Mouse (Mus musculus) kidney, postnatal 10 days (tissue): ENCODE data around the gene Wwox.

Experiments
- DNase-seq: peaks from one replicate; pipeline ENCODE4 v3.0.0; 2021; ENCODE audit warnings: mixed read lengths

Wwox gene

GRCm38 (mm10) chr8:114541132-114541531 is 101.7 kb downstream of the Wwox start:
- peak; percentile 45 for DNase-seq

DNA sequence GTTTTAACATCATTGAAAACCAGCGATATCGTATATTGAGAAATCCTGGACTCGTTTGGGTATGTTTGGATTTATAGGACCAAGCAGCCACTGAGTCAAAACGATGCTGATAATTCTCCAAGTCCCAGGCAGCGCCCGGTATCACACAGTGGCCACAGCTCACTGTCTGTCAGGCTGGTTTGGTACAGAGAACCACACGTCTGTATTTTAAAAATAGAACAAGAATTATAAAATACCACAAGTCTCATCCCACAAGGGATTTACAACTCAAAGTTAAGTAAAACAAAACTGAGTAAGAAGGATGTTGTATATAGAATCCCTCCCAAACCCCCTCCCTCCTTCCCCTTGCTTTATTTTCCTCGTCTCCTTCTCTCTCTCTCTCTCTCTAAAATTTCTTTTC is 108.9 kb downstream of the Wwox start:
- DNase-seq, result no peak

GRCm38 (mm10) chr8:114548837-114549236 is 109.4 kb downstream of the Wwox start:
- no peak for DNase-seq

DNA sequence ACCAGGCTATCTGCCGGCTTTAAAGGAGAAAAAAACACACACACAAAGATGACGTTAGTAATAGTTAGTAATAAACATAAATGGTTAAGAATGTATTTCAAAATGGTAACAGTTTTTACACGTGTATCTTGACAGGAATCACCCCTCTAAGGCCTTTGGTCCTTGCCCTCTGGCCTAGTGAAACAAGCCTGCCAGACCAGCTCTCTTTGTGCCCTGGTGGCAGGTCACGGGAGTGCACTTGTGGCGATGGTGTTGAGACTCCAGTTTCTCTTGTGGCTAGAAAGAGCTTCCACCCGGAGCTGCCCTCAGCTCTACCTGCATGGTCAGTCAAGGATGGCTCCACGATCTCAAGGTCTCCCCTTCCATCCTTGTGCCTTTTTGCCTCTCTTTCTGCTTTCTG is 110.6 kb downstream of the Wwox start:
- DNase-seq, result peak; percentile 32

GRCm38 (mm10) chr8:114552606-114553005 is 113.2 kb downstream of the Wwox start:
- no peak for DNase-seq

GRCm38 (mm10) chr8:114554966-114555365 is 115.5 kb downstream of the Wwox start:
- DNase-seq, result no peak

GRCm38 (mm10) chr8:114555491-114556202 is 116.2 kb downstream of the Wwox start:
- DNase-seq, result no peak

- no peak for DNase-seq
Measured at GRCm38 (mm10) chr8:114561191-114561590, 121.7 kb downstream of the Wwox start.

DNA sequence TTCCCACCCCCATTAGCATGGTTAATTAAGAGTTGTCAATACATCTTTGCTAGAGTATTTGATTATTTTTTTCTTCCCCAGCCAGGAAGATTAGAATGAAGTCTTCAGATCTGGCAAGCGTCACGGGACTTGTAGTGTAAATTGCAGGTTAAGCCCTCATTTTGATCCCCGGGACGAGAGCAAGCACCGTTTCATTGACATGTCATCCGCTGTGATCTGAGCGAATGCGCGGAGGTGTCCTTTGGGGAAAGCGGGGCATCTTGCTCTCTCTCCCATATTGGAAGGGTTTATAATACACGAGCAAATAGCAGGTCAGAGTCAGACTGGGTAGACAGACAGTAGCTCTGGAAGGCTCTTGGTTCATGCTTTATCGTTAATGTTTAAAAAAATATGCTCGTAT is 123.0 kb downstream of the Wwox start:
- no peak for DNase-seq

GRCm38 (mm10) chr8:114563361-114563760 is 123.9 kb downstream of the Wwox start:
- no peak for DNase-seq

- peak; percentile 32 for DNase-seq
Measured at GRCm38 (mm10) chr8:114564036-114564435, 124.6 kb downstream of the Wwox start.

DNA sequence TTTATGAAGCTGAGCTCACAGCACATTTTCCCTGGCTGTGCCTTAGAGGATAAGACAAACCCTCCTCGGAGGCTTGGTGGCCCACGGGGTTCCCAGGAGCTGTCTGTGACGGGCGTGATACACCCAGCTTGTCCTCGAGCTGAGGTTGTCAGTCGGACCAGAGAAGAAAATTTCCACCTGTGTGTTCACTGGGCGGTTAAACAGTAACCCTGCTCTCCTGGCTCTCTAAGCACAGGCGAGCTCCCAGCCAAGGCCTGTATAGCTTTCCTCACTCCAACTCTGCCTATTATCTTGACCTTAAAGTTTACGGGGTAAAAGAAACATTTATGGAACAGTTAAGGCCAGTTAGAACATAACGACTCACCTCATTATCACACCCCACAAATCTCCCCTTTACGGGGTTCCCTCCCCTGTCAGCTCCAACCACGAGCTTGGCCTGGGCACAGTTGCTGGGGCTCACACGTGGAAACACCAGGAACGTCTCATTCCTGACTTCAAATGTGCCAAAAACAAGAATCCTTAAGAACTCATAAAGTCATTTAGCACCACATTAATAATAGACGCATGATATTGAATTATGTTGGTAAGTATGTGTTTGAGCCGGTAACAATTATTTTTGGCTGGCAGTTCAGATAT is 129.2 kb downstream of the Wwox start:
- peak; percentile 64 for DNase-seq

DNA sequence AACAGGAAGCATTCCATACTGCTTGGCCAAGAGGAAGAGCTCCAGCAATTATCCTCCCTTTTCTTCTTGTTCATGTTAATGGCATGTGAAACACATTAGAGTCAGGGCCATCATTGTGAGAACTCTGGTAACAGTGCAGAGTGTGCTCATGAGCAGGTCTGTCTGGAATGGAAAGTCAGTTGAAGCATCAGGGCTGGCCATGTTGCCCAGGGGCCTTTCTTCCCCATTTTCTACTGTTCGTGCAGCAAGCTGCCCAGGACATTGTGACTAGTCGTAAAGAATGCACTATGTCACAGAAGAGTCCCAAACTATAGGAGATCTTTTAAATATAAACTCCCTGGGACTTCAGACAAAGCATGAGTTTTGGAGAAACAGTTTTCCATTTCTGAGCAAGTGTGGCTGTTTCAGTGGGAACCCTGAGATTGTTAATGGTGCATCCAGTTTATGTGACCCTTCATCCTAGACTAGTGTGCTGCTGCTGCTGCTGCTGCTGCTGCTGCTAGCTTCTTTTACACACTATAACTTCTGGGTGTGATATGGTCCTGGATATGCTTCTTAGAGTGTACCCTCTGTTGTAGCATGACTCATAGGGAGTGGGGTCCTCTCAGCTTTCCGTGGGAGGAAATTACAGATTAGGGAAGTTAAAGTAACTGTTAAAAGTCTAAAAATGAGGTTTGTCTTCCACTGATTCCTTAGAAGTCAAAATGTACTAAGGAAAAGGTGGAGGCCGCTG is 133.7 kb downstream of the Wwox start:
- no peak for DNase-seq

GRCm38 (mm10) chr8:114573747-114574093 is 134.3 kb downstream of the Wwox start:
- no peak for DNase-seq

DNA sequence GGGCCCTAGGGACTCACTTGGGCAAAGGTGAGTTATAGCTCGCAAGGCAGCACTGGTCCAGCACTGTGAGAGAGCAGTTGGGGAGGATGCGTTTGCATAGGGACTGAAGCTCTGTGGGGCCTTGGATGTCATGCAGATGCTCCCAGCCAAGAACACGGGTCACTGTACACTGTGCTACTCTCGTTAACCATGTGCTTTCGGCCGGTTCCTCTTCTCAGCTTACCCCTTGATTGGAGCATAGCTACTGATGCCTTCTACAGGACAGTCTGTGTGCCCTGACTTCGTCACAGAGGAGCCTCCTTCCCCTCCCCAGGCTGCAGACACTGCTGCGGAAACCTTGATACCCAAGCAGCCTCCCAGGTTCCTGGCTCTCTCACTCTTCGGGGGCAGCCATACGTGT is 139.8 kb downstream of the Wwox start:
- DNase-seq, result no peak

DNA sequence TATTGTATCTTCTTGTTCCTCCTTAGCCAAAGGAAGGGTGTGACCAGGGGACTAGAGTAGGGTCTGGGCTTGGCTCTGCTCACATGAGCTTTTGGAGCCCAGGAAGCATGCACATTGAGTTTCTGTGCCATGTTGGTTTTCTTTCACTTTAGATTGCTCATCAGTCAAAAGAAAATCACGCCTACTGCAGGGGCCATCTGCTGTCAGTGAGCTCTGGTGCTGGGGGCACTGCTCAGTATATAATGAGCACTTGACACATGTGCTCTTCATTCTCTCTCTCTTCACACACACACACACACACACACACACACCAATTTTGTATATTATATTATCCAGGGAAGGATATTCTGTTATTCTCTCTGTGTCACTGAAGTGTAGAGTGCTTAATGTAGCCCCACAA is 141.2 kb downstream of the Wwox start:
- DNase-seq, result no peak

DNA sequence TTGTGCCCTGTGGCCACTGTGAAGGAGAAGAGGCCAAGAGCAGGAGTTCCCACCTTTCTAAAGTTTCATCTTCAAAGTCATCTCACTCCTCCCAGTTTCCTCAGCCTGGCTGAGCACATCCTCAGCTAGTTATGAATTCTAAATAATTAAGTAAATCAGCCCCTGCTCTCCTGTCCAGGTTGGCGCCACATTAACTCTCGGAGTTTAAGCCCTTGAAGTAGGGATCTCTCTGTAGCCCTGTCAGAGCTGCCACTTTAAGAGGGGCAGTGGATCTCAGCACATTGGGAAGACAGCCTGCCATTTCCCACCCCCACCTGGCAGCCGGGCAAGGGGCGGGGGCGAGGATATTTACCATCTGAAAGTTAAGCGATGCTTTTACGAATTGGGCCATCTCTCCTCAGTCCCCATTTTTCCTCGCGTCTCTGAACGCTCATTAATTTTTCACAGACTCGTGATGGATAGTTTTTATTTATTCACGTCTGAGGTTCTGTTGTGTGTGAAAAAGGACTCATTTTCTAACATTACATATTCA is 150.9 kb downstream of the Wwox start:
- no peak for DNase-seq

GRCm38 (mm10) chr8:114591296-114592280 is 152.1 kb downstream of the Wwox start:
- peak; percentile 26 for DNase-seq

GRCm38 (mm10) chr8:114593424-114594157 is 154.1 kb downstream of the Wwox start:
- DNase-seq, result peak; percentile 33

DNA sequence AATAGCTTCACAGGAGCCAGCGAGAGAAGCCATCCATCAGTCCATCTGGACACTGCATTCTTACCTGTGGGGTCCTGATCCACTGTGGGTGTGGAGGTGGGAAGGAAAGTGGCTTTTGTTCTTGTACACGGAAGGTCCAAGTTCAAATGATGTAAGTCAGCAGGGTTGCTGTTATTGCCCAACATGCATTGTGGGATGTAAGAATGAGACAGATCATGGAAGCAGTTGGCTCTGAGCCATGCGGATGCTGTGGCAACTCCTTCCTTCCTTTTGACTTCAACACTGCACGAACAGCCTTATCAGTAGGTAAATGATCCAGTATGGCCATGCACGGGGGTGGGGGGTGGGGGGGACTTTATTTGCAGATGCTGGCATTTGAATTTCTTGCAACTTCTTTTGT is 155.4 kb downstream of the Wwox start:
- no peak for DNase-seq

DNA sequence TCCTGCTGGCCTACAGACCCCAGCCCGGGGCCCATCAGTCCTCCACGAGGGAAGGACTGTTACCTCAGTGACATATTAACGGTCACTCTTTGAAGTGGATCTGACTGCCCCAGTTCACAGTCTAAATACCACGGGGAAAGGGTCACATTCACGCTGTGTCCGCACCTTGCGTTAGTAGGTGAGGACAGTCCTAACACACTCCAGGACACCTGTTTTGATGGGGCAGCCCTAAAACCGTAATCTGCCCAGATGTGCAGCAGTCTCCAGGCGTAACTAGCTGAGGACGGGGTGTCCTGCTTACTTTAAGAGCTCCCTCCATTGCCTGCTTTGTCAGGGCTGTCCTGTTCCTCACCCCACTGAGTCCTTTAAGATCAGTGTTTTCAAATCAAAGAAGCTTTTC is 160.1 kb downstream of the Wwox start:
- no peak for DNase-seq

DNA sequence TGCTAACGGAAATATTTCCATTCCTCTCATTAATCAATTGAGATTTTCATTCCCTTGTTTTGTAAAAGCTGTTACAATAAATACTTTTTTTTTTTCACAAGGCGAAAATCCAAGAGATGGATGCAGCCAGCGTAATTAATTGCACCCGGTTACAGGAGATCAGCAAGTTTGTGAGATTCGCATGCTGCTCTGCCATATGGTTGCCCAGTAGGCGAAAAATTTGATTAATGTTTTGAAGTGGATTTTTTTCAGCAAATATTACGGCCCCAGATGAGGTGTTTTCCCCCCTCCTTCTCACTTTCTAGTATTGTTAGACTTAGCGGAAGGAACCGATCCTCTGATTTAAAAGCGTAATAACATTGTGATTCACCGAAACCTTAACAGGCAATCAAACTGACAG is 160.7 kb downstream of the Wwox start:
- no peak for DNase-seq
